ENCODE assay signal across 9 mouse cellular contexts in the genomic region with DNA sequence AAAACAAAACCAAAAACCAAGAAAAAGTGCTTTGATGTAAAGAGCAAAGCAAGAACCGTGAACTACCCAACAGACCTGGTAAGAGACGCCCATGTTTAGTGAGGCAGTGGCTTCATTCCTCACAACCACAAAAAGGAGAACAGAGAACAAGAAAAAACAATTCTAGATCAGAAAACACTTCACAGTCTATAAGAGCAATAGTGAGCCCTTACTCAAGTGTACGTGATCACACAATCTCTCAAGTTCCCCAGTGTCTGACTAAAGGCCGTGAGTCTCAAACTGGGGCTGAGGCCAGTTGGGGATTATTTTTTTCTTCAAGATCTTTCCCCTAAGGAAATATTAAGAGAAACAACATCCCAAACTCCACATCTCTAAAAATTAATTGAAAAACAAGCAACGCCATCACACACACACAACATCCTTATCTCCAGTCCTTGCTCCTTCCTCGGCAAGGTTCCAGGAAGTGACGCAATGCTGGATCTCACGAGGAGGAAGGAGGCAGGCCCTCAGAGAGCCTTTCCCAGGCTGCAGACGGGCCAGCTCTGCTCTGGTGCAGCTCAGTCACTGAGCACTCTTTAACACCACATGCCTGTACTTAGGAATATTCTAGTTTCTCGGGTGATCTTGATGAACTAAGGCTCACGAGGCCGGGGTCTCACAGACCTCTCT. TPM values are rescaled to one million over a fixed set of nuclear protein-coding genes. Genes with fewer than 3 reads are reported as not detected.
A peak's percentile ranks its signal among the peaks of the same experiment; 100 is the strongest.
DNase-seq lines count a peak whose midpoint lies in the region; ATAC-seq and TF ChIP-seq lines count a peak whose summit lies in the region.
"Had no signal": no experiment of that assay in that cellular context is flagged by ENCODE, and none has a peak within 500 bp of the region (broad histone marks: within the 10 kb centered on the region; RNA-seq: fewer than 3 reads in every experiment).

No protein-coding gene starts in this region.

- no peak overlapping the region for H3K9ac ChIP-seq in intestine, embryonic 15.5 days
- no peak overlapping the region for H3K9ac ChIP-seq in lung, embryonic 14.5 days
- H3K9ac ChIP-seq in midbrain, postnatal 0 days (replicated peaks; ENCODE audit: low read length, poor library complexity, severe bottlenecking) = no peak overlapping the region
- H3K9ac ChIP-seq: neural tube, embryonic 12.5 days had no signal

- H3K4me3 ChIP-seq in intestine, embryonic 15.5 days (replicated peaks) = no peak overlapping the region
- H3K4me3 ChIP-seq in lung, embryonic 14.5 days (ENCODE audit: low read depth, low read length) = no peak overlapping the region
- H3K4me3 ChIP-seq in midbrain, postnatal 0 days (ENCODE audit: low read depth, low read length) = no peak overlapping the region
- H3K4me3 ChIP-seq: neural tube, embryonic 12.5 days had no signal

- H3K9me3 ChIP-seq in intestine, embryonic 15.5 days = no peaks in the 10 kb centered on the region
- peaks cover 7% of the 10 kb centered on the region; the same call in 1 of the 2 replicates for H3K9me3 ChIP-seq in lung, embryonic 14.5 days (ENCODE audit: low read depth, low read length)
- no peaks in the 10 kb centered on the region for H3K9me3 ChIP-seq in midbrain, postnatal 0 days (ENCODE audit: low read length)

- ATAC-seq in erythroid progenitor cell, adult 5-6 weeks (replicated peaks; ENCODE audit: low FRiP score, poor library complexity, severe bottlenecking) = peak; percentile 73
- peak; percentile 74 for ATAC-seq in intestine, embryonic 15.5 days
- peak; percentile 86 for ATAC-seq in lung, embryonic 14.5 days (ENCODE audit: insufficient read depth)
- ATAC-seq in midbrain, postnatal 0 days (ENCODE audit: low FRiP score) = no peak

- 0 out of 2 replicates have a peak overlapping the region, but pooled peaks have one; percentile 10 for H3K27ac ChIP-seq in intestine, embryonic 15.5 days
- H3K27ac ChIP-seq in lung, embryonic 14.5 days (ENCODE audit: low read depth) = peak overlapping the region; percentile 40; the same call in 1 of the 2 replicates
- H3K27ac ChIP-seq in midbrain, postnatal 0 days (ENCODE audit: low read depth, low read length) = no peak overlapping the region; the same call in 1 of the 2 replicates
- H3K27ac ChIP-seq: neural tube, embryonic 12.5 days had no signal

- WGBS in intestine, embryonic 15.5 days = 62% methylated on average over 12 of the region's 12 CpGs
- WGBS in lung, embryonic 14.5 days = 45% methylated on average over 12 of the region's 12 CpGs
- 81% methylated on average over 12 of the region's 12 CpGs for WGBS in midbrain, postnatal 0 days

- peak; percentile 44 for DNase-seq in right cerebral cortex, postnatal 14 days
- no peak for DNase-seq in right cerebral cortex, postnatal 36 days (ENCODE audit: low spot score in 2 of 2)
- peak; percentile 96 for DNase-seq in lung, embryonic 14.5 days
- peak; percentile 69 to 80 for DNase-seq in spleen, postnatal 4 days (ENCODE audit: low spot score in 2 of 2)
- DNase-seq in midbrain, postnatal 0 days (ENCODE audit: low spot score) = no peak
- DNase-seq in left cerebral cortex, postnatal 36 days (ENCODE audit: low spot score in 2 of 2) = no peak

- H3K36me3 ChIP-seq in intestine, embryonic 15.5 days = no peaks in the 10 kb centered on the region
- H3K36me3 ChIP-seq in lung, embryonic 14.5 days (ENCODE audit: insufficient read depth) = no peaks in the 10 kb centered on the region
- no peaks in the 10 kb centered on the region for H3K36me3 ChIP-seq in midbrain, postnatal 0 days (ENCODE audit: insufficient read depth, low read length)
- H3K36me3 ChIP-seq: neural tube, embryonic 12.5 days had no signal

- intact Hi-C loops in left cerebral cortex, postnatal 36 days (cut with DNase I) = no loop called here

- peaks cover 6% of the 10 kb centered on the region; the same call in 1 of the 2 replicates for H3K4me1 ChIP-seq in intestine, embryonic 15.5 days (replicated peaks)
- H3K4me1 ChIP-seq in lung, embryonic 14.5 days (ENCODE audit: insufficient read depth) = peaks cover 10% of the 10 kb centered on the region; the same call in 1 of the 2 replicates
- H3K4me1 ChIP-seq in midbrain, postnatal 0 days (ENCODE audit: insufficient read depth, low read length) = no peaks in the 10 kb centered on the region; the same call in 1 of the 2 replicates
- H3K4me1 ChIP-seq: neural tube, embryonic 12.5 days had no signal

- TF ChIP-seq CTCF in lung, embryonic 14.5 days (IDR thresholded peaks at IDR 0.05; ENCODE audit: low read depth) = no peak
- no peak for TF ChIP-seq CTCF in midbrain, postnatal 0 days (IDR thresholded peaks at IDR 0.05)

- H3K27me3 ChIP-seq in intestine, embryonic 15.5 days (replicated peaks) = no peaks in the 10 kb centered on the region
- H3K27me3 ChIP-seq in lung, embryonic 14.5 days (ENCODE audit: insufficient read depth, low read length) = no peaks in the 10 kb centered on the region
- no peaks in the 10 kb centered on the region for H3K27me3 ChIP-seq in midbrain, postnatal 0 days (ENCODE audit: insufficient read depth, low read length)
- H3K27me3 ChIP-seq: neural tube, embryonic 12.5 days had no signal

- H3K4me2 ChIP-seq in intestine, embryonic 15.5 days (replicated peaks) = no peak overlapping the region
- peak overlapping the region; percentile 7; the same call in 1 of the 2 replicates for H3K4me2 ChIP-seq in lung, embryonic 14.5 days
- no peak overlapping the region for H3K4me2 ChIP-seq in midbrain, postnatal 0 days (ENCODE audit: low read depth, low read length, poor library complexity, severe bottlenecking)
- H3K4me2 ChIP-seq: neural tube, embryonic 12.5 days had no signal

RNA-seq across cellular contexts. Expression of a gene that starts 12.4 kb away (rescaled TPM):
- total RNA-seq in erythroid progenitor cell, adult 5-6 weeks (2015; ENCODE audit: low replicate concordance) = 10.9 and 16.2 TPM in 2 replicates
- 16.9 and 42.4 TPM in 2 replicates for total RNA-seq in erythroid progenitor cell, adult 5-6 weeks (2017; ENCODE audit: low replicate concordance)
- 98.6 and 105 TPM in 2 replicates for polyA plus RNA-seq in intestine, embryonic 15.5 days (2015; fragmentation: Nextera tagmentation; extraction: Ambion mirVana)
- 131 TPM in 2 replicates for polyA plus RNA-seq in lung, embryonic 14.5 days (2014; fragmentation: Nextera tagmentation; extraction: Ambion mirVana)
- total RNA-seq in midbrain, postnatal 0 days (2014; rRNA removed) = 35.8 and 45.4 TPM in 2 replicates
- polyA plus RNA-seq in midbrain, postnatal 0 days (2015; fragmentation: Nextera tagmentation; extraction: Ambion mirVana) = 64.0 and 65.5 TPM in 2 replicates
- total RNA-seq in left cerebral cortex, postnatal 36 days (2021) = 10 to 100 TPM; 48.6 to 50.7 TPM

Comparison
In these comparisons a context has a peak if more than half of its experiments do, and no peak if none do; other contexts are left out.
1. DNase-seq: peak in right cerebral cortex, postnatal 14 days (single experiment), lung, embryonic 14.5 days (single experiment) and spleen, postnatal 4 days (2 of 2); none in right cerebral cortex, postnatal 36 days (0 of 2), midbrain, postnatal 0 days (single experiment) and left cerebral cortex, postnatal 36 days (0 of 2).